Mouse (Mus musculus) hindbrain, embryonic 14.5 days (tissue): ENCODE results near the gene Cep295nl. TPM values are rescaled to one million over a fixed set of nuclear protein-coding genes. Genes with fewer than 3 reads are reported as not detected.

Experiments
- ATAC-seq: fragments of 200-750 bp; cut with Nextera tagmentation; 2 replicates; pipeline ENCODE4 v1.8.0; 2017; ENCODE audit warnings: moderate number of reproducible peaks, mild to moderate bottlenecking, moderate TSS enrichment, moderate library complexity; ENCODE audit not compliant: low FRiP score
- DNase-seq: peaks from one replicate; pipeline ENCODE4 v3.0.0-alpha.2; 2015; ENCODE audit warnings: low spot score
- H3K27ac ChIP-seq: fragments of 300-500 bp; sonication (generic); 2 replicates; pipeline ENCODE4 v1.5.1; 2014; ENCODE audit warnings: mild to moderate bottlenecking, moderate library complexity
- H3K27me3 ChIP-seq: fragments of 300-500 bp; sonication (generic); 2 replicates; pipeline ENCODE4 v1.6.1; 2014; ENCODE audit warnings: mild to moderate bottlenecking, low read length, mixed read lengths; ENCODE audit not compliant: control insufficient read depth, insufficient read depth
- H3K36me3 ChIP-seq: fragments of 300-500 bp; sonication (generic); replicated peaks from 2 replicates; pipeline ENCODE4 v1.6.1; 2014; ENCODE audit not compliant: control insufficient read depth, insufficient read depth
- H3K4me1 ChIP-seq: fragments of 300-500 bp; sonication (generic); replicated peaks from 2 replicates; pipeline ENCODE4 v1.6.1; 2014; ENCODE audit warnings: antibody characterized with exemption, low read length, mixed read lengths; ENCODE audit not compliant: control insufficient read depth, insufficient read depth
- H3K4me2 ChIP-seq: fragments of 300-500 bp; sonication (generic); replicated peaks from 2 replicates; pipeline ENCODE4 v1.6.1; 2014; ENCODE audit warnings: mild to moderate bottlenecking, moderate library complexity
- H3K4me3 ChIP-seq: fragments of 300-500 bp; sonication (generic); replicated peaks from 2 replicates; pipeline ENCODE4 v1.5.1; 2014; ENCODE audit warnings: mild to moderate bottlenecking, low read length
- H3K9ac ChIP-seq: fragments of 300-500 bp; sonication (generic); 2 replicates; pipeline ENCODE4 v1.6.1; 2014
- H3K9me3 ChIP-seq: fragments of 300-500 bp; sonication (generic); 2 replicates; pipeline ENCODE4 v1.6.1; 2016; ENCODE audit warnings: low read length; ENCODE audit not compliant: control insufficient read depth
- WGBS: fragments of 180-500 bp; shearing (Covaris S2); extraction: QIAGEN DNeasy Blood & Tissue Kit; methylation state at CpG from one replicate; pipeline ENCODE4 v1.1.7; 2014; 5-methylcytosine and 5-hydroxymethylcytosine counted together
- polyA plus RNA-seq: library from polyadenylated mRNA; unstranded; fragments of >200 nt; fragmentation: Nextera tagmentation; extraction: Ambion mirVana; gene quantifications from 2 replicates; pipeline ENCODE4 v1.2.1, GENCODE M21; 2014

The Cep295nl gene
- polyA plus RNA-seq, 1 experiment from 2014 or later: not detected

DNA sequence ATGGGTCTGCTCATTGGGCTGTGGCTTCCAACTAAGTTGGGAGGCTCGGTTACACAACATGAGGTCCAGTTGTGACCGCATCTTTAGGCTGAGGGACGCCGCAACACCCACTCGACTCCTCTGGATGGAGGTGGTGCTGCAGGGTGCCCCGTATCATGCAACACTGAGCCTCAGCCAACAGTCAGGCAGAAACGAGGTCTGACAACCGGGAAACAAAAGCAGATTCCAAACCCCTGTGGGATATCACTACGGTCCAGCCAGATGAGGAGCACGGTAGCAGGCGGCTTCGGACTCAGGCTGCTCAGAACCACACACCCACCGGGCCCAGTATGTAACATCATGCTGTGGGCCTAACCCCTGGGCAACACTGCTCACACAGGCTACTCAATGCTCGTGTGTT, 11.9 kb downstream of the Cep295nl start:
- H3K36me3 ChIP-seq: peaks cover 7% of the 10 kb centered on the region; the same call in 1 of the 2 replicates
- H3K27me3 ChIP-seq: no peaks in the 10 kb centered on the region
- 93% methylated on average over 14 of the region's 14 CpGs for WGBS
- no peak overlapping the region for H3K27ac ChIP-seq
- DNase-seq: no peak
- H3K9ac ChIP-seq: no peak overlapping the region
- no peaks in the 10 kb centered on the region for H3K9me3 ChIP-seq
- no peak overlapping the region for H3K4me3 ChIP-seq
- H3K4me1 ChIP-seq: peaks cover 26% of the 10 kb centered on the region
- ATAC-seq: no peak
- H3K4me2 ChIP-seq: no peak overlapping the region

GRCm38 (mm10) chr11:118328947-118329346, 13.4 kb downstream of the Cep295nl start:
- H3K9me3 ChIP-seq: no peaks in the 10 kb centered on the region
- H3K4me3 ChIP-seq: no peak overlapping the region
- H3K27me3 ChIP-seq: no peaks in the 10 kb centered on the region
- DNase-seq: no peak
- H3K4me2 ChIP-seq: no peak overlapping the region
- H3K4me1 ChIP-seq: peaks cover 26% of the 10 kb centered on the region
- 90% methylated on average over 5 of the region's 5 CpGs for WGBS
- no peak for ATAC-seq
- H3K27ac ChIP-seq: no peak overlapping the region
- H3K9ac ChIP-seq: no peak overlapping the region
- H3K36me3 ChIP-seq: peaks cover 7% of the 10 kb centered on the region; the same call in 1 of the 2 replicates

DNA sequence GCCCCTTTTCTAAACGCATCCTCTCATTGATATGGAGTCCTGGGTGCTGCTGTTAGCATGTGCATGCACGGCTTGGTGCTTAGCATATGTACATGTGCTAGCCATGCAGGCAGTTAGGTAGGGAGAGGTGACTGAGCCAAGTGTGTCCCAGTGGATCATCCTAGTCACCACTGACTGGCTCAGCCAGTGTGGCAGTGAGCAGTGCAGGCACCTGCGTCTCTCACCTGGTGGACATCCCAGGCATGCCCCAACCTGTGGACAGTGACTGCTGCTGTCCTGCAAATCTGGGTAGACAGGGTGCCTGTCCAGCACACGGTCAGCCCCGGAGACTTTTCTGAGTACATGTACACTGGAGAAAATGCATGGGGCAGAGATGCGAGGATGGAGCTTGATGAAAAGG, 13.8 kb downstream of the Cep295nl start:
- 96% methylated on average over 6 of the region's 6 CpGs for WGBS
- Histone ChIP-seq H3K4me2 (no peak overlapping the region), H3K27ac (peak overlapping the region; percentile 88), H3K36me3 (peaks cover 6% of the 10 kb centered on the region; the same call in 1 of the 2 replicates), H3K9me3 (no peaks in the 10 kb centered on the region), H3K4me1 (peaks cover 26% of the 10 kb centered on the region), H3K4me3 (no peak overlapping the region), H3K27me3 (no peaks in the 10 kb centered on the region), H3K9ac (no peak overlapping the region; the same call in 1 of the 2 replicates)
- no peak for ATAC-seq
- no peak for DNase-seq

GRCm38 (mm10) chr11:118326991-118327971, 15.0 kb downstream of the Cep295nl start:
- Histone ChIP-seq H3K4me2 (peak overlapping the region; percentile 20; the same call in 1 of the 2 replicates), H3K4me3 (no peak overlapping the region), H3K9me3 (no peaks in the 10 kb centered on the region), H3K27me3 (no peaks in the 10 kb centered on the region), H3K4me1 (peaks cover 29% of the 10 kb centered on the region), H3K27ac (peak overlapping the region; percentile 88), H3K9ac (no peak overlapping the region; the same call in 1 of the 2 replicates), H3K36me3 (no peaks in the 10 kb centered on the region)
- WGBS: 56% methylated on average over 24 of the region's 24 CpGs
- DNase-seq (peak; percentile 71), ATAC-seq (peak; percentile 91)

DNA sequence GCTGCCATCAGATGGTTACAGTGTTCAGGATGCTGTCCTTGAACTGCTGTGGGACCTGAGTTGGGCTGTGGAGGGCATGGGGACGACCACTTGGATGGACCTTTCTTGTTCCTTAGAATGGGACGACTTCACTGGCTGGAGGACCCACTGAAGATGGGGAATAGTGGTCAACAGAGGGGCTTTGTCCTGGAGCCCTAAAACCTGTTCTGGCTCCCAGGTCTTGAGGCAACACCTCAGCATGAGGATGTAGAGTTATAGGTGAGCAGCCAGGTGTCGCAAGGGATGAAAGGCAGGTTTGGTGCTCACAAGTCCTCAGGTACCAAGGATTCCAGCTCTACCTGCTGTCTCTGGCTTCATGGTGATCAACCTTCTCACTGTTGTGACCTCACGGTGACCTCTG, 15.8 kb downstream of the Cep295nl start:
- Histone ChIP-seq H3K4me2 (no peak overlapping the region), H3K27ac (peak overlapping the region; percentile 88), H3K9ac (no peak overlapping the region), H3K36me3 (no peaks in the 10 kb centered on the region), H3K9me3 (no peaks in the 10 kb centered on the region), H3K4me1 (peaks cover 36% of the 10 kb centered on the region), H3K4me3 (no peak overlapping the region), H3K27me3 (no peaks in the 10 kb centered on the region)
- WGBS: 93% methylated on average over 4 of the region's 4 CpGs
- no peak for DNase-seq
- ATAC-seq: no peak

DNA sequence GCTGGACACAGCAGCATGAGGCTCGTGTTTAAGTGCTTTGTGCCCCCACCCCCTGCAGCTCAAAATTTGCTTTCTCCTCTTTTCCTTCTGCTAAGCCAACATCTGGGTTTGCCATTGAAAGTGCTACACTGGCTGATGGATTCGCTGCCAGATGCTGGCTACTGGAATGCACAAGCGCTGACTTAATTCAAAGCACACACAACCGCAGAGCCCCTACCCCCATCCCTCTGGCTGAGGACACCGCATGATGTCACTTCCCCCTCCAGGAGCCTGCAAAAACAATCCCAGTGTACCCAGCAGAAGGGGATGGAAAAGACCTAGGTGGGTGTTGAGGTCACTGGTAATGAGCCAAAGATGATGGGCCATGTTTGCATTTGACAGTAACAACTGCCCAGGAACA, 17.8 kb downstream of the Cep295nl start:
- H3K4me3 ChIP-seq: no peak overlapping the region
- 86% methylated on average over 5 of the region's 5 CpGs for WGBS
- ATAC-seq (no peak), DNase-seq (no peak)
- H3K4me1 ChIP-seq: peaks cover 39% of the 10 kb centered on the region
- no peaks in the 10 kb centered on the region for H3K9me3 ChIP-seq
- no peak overlapping the region for H3K27ac ChIP-seq
- no peak overlapping the region for H3K9ac ChIP-seq
- H3K27me3 ChIP-seq: no peaks in the 10 kb centered on the region
- H3K4me2 ChIP-seq: no peak overlapping the region
- no peaks in the 10 kb centered on the region for H3K36me3 ChIP-seq

- H3K4me1 ChIP-seq: peaks cover 39% of the 10 kb centered on the region
- H3K27ac ChIP-seq: no peak overlapping the region
- H3K4me3 ChIP-seq: no peak overlapping the region
- no peak overlapping the region for H3K4me2 ChIP-seq
- ATAC-seq: no peak
- 92% methylated on average over 5 of the region's 5 CpGs for WGBS
- no peaks in the 10 kb centered on the region for H3K9me3 ChIP-seq
- DNase-seq: no peak
- no peak overlapping the region for H3K9ac ChIP-seq
- no peaks in the 10 kb centered on the region for H3K36me3 ChIP-seq
- H3K27me3 ChIP-seq: no peaks in the 10 kb centered on the region
Observed at GRCm38 (mm10) chr11:118323974-118324373, 18.3 kb downstream of the Cep295nl start.

DNA sequence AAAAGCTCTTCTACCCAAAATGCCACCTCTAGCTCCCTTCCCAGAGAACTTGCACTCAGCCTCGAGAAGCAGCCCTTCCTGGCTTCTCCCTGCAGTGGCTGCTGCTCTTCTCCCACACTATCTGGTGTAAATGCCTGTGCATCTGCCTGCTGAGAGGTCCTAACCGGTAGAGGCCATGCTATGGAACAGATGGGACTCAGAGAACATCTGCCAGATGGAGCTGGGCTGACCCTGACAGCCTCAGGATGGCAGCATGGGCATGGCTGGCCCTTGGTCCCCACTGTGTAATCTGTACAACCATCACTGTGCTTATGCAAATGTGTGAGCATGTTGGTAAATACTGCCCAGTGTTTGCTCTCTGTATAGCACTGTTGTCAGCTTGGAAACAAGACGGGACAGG, 19.7 kb downstream of the Cep295nl start:
- peaks cover 26% of the 10 kb centered on the region for H3K4me1 ChIP-seq
- H3K36me3 ChIP-seq: 0 out of 2 replicates have a peak, but pooled peaks cover 1% of the 10 kb centered on the region
- DNase-seq (no peak), ATAC-seq (no peak)
- H3K9me3 ChIP-seq: no peaks in the 10 kb centered on the region
- H3K27me3 ChIP-seq: no peaks in the 10 kb centered on the region
- no peak overlapping the region for H3K9ac ChIP-seq
- 52% methylated on average over 3 of the region's 3 CpGs for WGBS
- H3K4me2 ChIP-seq: no peak overlapping the region
- H3K27ac ChIP-seq: no peak overlapping the region
- H3K4me3 ChIP-seq: no peak overlapping the region

- 77% methylated on average over 4 of the region's 4 CpGs for WGBS
- Histone ChIP-seq H3K27ac (no peak overlapping the region), H3K4me3 (no peak overlapping the region), H3K9ac (no peak overlapping the region), H3K4me2 (no peak overlapping the region), H3K36me3 (0 out of 2 replicates have a peak, but pooled peaks cover 5% of the 10 kb centered on the region), H3K4me1 (peaks cover 19% of the 10 kb centered on the region), H3K27me3 (no peaks in the 10 kb centered on the region), H3K9me3 (no peaks in the 10 kb centered on the region)
- DNase-seq (no peak), ATAC-seq (no peak)
Observed at GRCm38 (mm10) chr11:118321971-118322370, 20.3 kb downstream of the Cep295nl start.
